Mouse (Mus musculus): ENCODE data around the gene Arhgef25. TPM values are rescaled to one million over a fixed set of nuclear protein-coding genes. Genes with fewer than 3 reads are reported as not detected.

Gene Arhgef25
- polyA plus RNA-seq, 1 experiment = 9.2 TPM

DNA sequence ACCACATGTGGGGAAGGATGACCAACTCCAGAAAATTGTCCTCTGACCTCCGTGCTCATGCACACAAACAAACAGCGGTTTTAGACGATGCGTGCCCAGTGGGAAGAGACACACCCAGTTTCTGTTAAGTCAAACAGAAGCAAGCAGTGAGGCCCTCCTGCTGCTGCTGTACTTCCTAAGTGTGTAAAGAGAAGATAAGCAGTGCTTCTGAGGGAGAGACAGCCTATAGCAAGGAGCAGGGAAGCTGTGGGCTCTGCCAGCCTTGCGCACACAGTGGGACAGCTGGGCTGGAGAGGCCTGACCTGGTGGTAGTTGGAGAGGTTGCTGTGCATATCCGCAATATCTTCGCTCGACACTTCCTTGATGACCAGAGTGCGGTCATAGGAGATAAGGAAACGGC, 15.5 kb upstream of the Arhgef25 start:
- TF ChIP-seq CTCF (conservative IDR thresholded peaks at IDR 0.05; ENCODE audit: insufficient read depth, insufficient read length, low read depth, low read length) (no peak), POLR2A (IDR thresholded peaks at IDR 0.05; ENCODE audit: low read depth, low read length) (no peak)
- no peaks in the 10 kb centered on the region for H3K27me3 ChIP-seq (replicated peaks; ENCODE audit: control insufficient read depth, insufficient read depth, low read length)
- H3K4me3 ChIP-seq (ENCODE audit: insufficient read depth, low read depth, low read length) = no peak overlapping the region
- peaks cover 5% of the 10 kb centered on the region; the same call in 1 of the 2 replicates for H3K4me1 ChIP-seq (ENCODE audit: control insufficient read depth, insufficient read depth, low read length)
- H3K36me3 ChIP-seq (ENCODE audit: control insufficient read depth, insufficient read depth, low read length) = peaks cover 3% of the 10 kb centered on the region
- no peak for DNase-seq
- WGBS = 81% methylated on average over 10 of the region's 10 CpGs
- H3K27ac ChIP-seq (ENCODE audit: insufficient read depth, low read depth, low read length) = no peak overlapping the region

DNA sequence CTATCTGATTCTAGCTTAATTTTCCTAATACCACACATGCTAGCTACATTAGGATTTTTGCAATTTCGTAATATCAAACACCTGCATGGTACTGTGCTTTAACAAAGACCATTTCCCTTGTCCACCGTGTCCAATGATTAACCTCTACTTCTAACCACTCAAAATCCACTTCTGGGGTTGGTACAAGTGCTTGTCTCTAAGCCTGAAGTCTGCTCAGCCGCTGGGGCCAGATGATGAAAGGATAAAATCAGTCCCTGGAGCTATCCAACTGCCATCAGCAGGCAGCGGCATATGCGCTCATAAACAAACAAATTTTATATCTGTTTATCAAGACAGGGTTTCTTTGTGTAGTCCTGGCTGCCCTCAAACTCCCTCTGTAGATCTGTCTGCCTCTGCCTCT, 14.7 kb upstream of the Arhgef25 start:
- DNase-seq = no peak
- no peaks in the 10 kb centered on the region for H3K27me3 ChIP-seq (replicated peaks; ENCODE audit: control insufficient read depth, insufficient read depth, low read length)
- H3K4me1 ChIP-seq (ENCODE audit: control insufficient read depth, insufficient read depth, low read length) = no peaks in the 10 kb centered on the region
- TF ChIP-seq POLR2A (IDR thresholded peaks at IDR 0.05; ENCODE audit: low read depth, low read length) (no peak), CTCF (conservative IDR thresholded peaks at IDR 0.05; ENCODE audit: insufficient read depth, insufficient read length, low read depth, low read length) (no peak)
- H3K36me3 ChIP-seq (ENCODE audit: control insufficient read depth, insufficient read depth, low read length) = peaks cover 3% of the 10 kb centered on the region
- H3K27ac ChIP-seq (ENCODE audit: insufficient read depth, low read depth, low read length) = no peak overlapping the region
- H3K4me3 ChIP-seq (ENCODE audit: insufficient read depth, low read depth, low read length) = no peak overlapping the region
- 85% methylated on average over 5 of the region's 5 CpGs for WGBS

DNA sequence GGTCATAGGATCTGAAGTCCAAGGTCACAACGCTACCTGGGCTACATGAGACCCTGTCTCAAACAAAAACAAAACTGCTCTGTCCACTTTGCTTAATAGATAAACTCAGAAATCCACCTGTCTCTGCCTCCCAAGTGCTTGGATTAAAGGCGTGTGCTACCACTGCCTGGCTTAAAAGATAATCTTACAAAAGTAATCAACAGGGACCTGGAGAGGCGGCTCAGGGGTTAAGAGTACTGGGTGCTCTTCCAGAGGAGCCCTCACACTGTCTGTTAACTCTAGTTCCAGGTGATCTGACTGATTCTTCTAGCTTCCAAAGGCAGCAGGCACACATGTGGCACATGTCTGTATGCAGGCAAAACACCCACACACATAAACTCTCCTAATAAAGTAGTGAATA, 13.2 kb upstream of the Arhgef25 start:
- Histone ChIP-seq H3K4me1 (ENCODE audit: control insufficient read depth, insufficient read depth, low read length) (peaks cover 5% of the 10 kb centered on the region; the same call in 1 of the 2 replicates), H3K27me3 (replicated peaks; ENCODE audit: control insufficient read depth, insufficient read depth, low read length) (no peaks in the 10 kb centered on the region), H3K36me3 (ENCODE audit: control insufficient read depth, insufficient read depth, low read length) (peaks cover 3% of the 10 kb centered on the region), H3K27ac (ENCODE audit: insufficient read depth, low read depth, low read length) (no peak overlapping the region), H3K4me3 (ENCODE audit: insufficient read depth, low read depth, low read length) (no peak overlapping the region)
- 88% methylated on average over 3 of the region's 3 CpGs for WGBS
- no peak for DNase-seq
- TF ChIP-seq CTCF (conservative IDR thresholded peaks at IDR 0.05; ENCODE audit: insufficient read depth, insufficient read length, low read depth, low read length) = no peak
- no peak for TF ChIP-seq POLR2A (IDR thresholded peaks at IDR 0.05; ENCODE audit: low read depth, low read length)

- TF ChIP-seq CTCF (conservative IDR thresholded peaks at IDR 0.05; ENCODE audit: insufficient read depth, insufficient read length, low read depth, low read length) (no peak), POLR2A (IDR thresholded peaks at IDR 0.05; ENCODE audit: low read depth, low read length) (no peak)
- Histone ChIP-seq H3K27me3 (replicated peaks; ENCODE audit: control insufficient read depth, insufficient read depth, low read length) (no peaks in the 10 kb centered on the region), H3K36me3 (ENCODE audit: control insufficient read depth, insufficient read depth, low read length) (peaks cover 3% of the 10 kb centered on the region), H3K27ac (ENCODE audit: insufficient read depth, low read depth, low read length) (no peak overlapping the region), H3K4me3 (ENCODE audit: insufficient read depth, low read depth, low read length) (no peak overlapping the region), H3K4me1 (ENCODE audit: control insufficient read depth, insufficient read depth, low read length) (peaks cover 9% of the 10 kb centered on the region; the same call in 1 of the 2 replicates)
- DNase-seq = no peak
- 85% methylated on average over 8 of the region's 8 CpGs for WGBS
Observed at GRCm38 (mm10) chr10:127200279-127200678, 10.4 kb upstream of the Arhgef25 start.

DNA sequence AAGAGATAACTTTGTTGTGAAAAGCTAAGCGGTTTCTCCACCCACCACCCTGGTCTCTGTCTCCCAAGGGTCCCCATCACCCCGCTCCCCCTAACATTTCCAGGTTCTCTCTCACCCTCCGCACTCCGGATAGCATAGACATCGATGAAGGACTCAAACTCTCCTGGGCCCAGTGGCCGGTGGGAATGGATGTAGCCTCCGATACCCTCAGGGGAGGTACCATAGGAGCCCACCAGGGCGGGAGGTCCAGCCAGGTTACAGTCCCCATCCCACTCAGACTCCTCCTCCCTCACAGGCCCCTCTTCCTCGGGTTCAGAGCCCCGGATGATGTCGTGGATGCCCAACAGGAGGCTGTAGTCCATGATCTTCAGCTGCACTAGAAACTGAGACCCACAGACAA, 9.6 kb upstream of the Arhgef25 start:
- Histone ChIP-seq H3K27me3 (replicated peaks; ENCODE audit: control insufficient read depth, insufficient read depth, low read length) (no peaks in the 10 kb centered on the region), H3K4me3 (ENCODE audit: insufficient read depth, low read depth, low read length) (no peak overlapping the region), H3K36me3 (ENCODE audit: control insufficient read depth, insufficient read depth, low read length) (peaks cover 3% of the 10 kb centered on the region), H3K27ac (ENCODE audit: insufficient read depth, low read depth, low read length) (no peak overlapping the region), H3K4me1 (ENCODE audit: control insufficient read depth, insufficient read depth, low read length) (peaks cover 15% of the 10 kb centered on the region)
- WGBS = 77% methylated on average over 11 of the region's 11 CpGs
- TF ChIP-seq CTCF (conservative IDR thresholded peaks at IDR 0.05; ENCODE audit: insufficient read depth, insufficient read length, low read depth, low read length) = no peak
- no peak for TF ChIP-seq POLR2A (IDR thresholded peaks at IDR 0.05; ENCODE audit: low read depth, low read length)
- no peak for DNase-seq

DNA sequence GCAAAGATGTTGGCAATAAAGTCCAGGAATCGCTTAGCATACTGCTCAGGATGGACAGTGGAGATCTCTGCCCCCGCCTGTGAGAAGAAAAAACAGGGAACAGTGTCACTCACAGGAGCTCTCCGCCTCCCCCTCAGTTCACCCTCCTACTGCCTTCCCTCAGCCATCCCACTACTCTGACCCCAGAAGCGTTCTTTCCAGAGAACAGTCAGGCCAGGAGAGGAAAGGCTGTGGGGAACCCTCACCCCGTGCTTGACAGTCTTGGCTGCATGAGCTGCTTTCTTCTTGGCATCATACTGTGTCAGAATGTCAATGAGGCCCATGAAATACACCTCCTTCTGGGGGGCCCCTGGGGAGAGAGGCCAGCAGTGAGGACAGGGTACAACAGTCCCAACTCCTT, 9.2 kb upstream of the Arhgef25 start:
- Histone ChIP-seq H3K27ac (ENCODE audit: insufficient read depth, low read depth, low read length) (no peak overlapping the region), H3K4me1 (ENCODE audit: control insufficient read depth, insufficient read depth, low read length) (peaks cover 18% of the 10 kb centered on the region), H3K27me3 (replicated peaks; ENCODE audit: control insufficient read depth, insufficient read depth, low read length) (no peaks in the 10 kb centered on the region), H3K4me3 (ENCODE audit: insufficient read depth, low read depth, low read length) (no peak overlapping the region), H3K36me3 (ENCODE audit: control insufficient read depth, insufficient read depth, low read length) (peaks cover 3% of the 10 kb centered on the region)
- DNase-seq = no peak
- 63% methylated on average over 5 of the region's 5 CpGs for WGBS
- TF ChIP-seq CTCF (conservative IDR thresholded peaks at IDR 0.05; ENCODE audit: insufficient read depth, insufficient read length, low read depth, low read length) = no peak
- no peak for TF ChIP-seq POLR2A (IDR thresholded peaks at IDR 0.05; ENCODE audit: low read depth, low read length)

GRCm38 (mm10) chr10:127198492-127198891, 8.6 kb upstream of the Arhgef25 start:
- H3K36me3 ChIP-seq (ENCODE audit: control insufficient read depth, insufficient read depth, low read length) = no peaks in the 10 kb centered on the region; the same call in 1 of the 2 replicates
- H3K4me1 ChIP-seq (ENCODE audit: control insufficient read depth, insufficient read depth, low read length) = peaks cover 18% of the 10 kb centered on the region
- TF ChIP-seq POLR2A (IDR thresholded peaks at IDR 0.05; ENCODE audit: low read depth, low read length) (no peak), CTCF (conservative IDR thresholded peaks at IDR 0.05; ENCODE audit: insufficient read depth, insufficient read length, low read depth, low read length) (no peak)
- WGBS = 20% methylated on average over 2 of the region's 2 CpGs
- no peak overlapping the region for H3K4me3 ChIP-seq (ENCODE audit: insufficient read depth, low read depth, low read length)
- no peaks in the 10 kb centered on the region for H3K27me3 ChIP-seq (replicated peaks; ENCODE audit: control insufficient read depth, insufficient read depth, low read length)
- DNase-seq = peak; percentile 62
- H3K27ac ChIP-seq (ENCODE audit: insufficient read depth, low read depth, low read length) = no peak overlapping the region

All from kidney, adult 2 months (tissue).